Mouse (Mus musculus) erythroblast, embryonic 14.5 days (primary cell): ENCODE results near the gene Creg2.

ENCODE experiments used
- GATA1 ChIP-seq: IDR thresholded peaks from 2 replicates; pipeline ENCODE4 v1.6.1; 2012; ENCODE audit warnings: low read length, inconsistent platforms, mixed read lengths
- TAL1 ChIP-seq: IDR thresholded peaks from 3 replicates; pipeline ENCODE4 v1.6.1; 2012; ENCODE audit warnings: low read length, inconsistent platforms, mixed read lengths

DNA sequence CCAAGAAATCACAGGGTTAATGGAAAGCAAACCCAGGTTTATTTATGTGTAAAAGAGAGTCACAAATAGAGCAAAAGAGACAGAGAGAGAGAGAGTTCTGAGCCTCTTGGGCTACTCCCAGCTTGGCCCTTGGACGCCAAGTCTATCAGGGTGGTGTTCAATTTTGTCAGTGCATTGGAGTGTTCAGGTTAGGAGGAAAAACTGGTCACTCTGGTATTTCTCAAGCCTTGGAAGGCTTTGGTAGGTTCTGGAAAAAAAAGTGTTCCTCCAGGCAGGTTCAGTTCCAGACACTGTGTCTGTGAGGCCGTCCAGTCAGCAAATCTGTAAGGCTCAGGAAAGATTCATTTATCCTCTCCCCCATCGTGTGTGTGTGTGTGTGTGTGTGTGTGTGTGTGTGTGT lies 25.8 kb downstream of the Creg2 start:
- TF ChIP-seq GATA1 (no peak), TAL1 (no peak)
